Mouse (Mus musculus): ENCODE results near the gene Foxp1. TPM values are rescaled to one million over a fixed set of nuclear protein-coding genes. Genes with fewer than 3 reads are reported as not detected.
A peak's percentile ranks its signal among the peaks of the same experiment; 100 is the strongest.

Gene Foxp1
- polyA plus RNA-seq, 1 experiment from 2014 or later: 190 TPM

DNA sequence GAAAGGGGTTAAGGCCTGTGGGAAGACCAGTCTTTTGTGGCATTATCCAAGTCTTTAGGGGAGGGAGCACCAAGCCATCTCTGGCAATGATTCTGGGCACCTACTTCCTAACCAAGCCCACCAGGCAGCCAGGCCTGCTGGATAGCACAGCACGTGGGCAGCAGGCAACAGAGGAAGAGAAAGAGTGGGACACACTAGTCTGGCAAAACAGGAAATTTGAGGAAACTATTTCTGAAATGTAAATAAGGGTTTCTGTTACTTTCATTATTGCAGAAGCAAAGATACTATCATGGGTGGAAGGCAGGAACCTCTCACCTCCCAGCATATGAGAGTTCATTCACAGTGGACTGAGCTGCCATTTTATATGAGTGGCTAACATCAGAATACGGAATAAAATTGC, 121.3 kb downstream of the Foxp1 start:
- H3K27ac ChIP-seq (ENCODE audit: low read length): no peak overlapping the region
- no peak for ATAC-seq (ENCODE audit: insufficient number of reproducible peaks, insufficient read depth, low FRiP score, low read depth)
- H3K9me3 ChIP-seq (ENCODE audit: control insufficient read depth, low read depth, low read length): no peaks in the 10 kb centered on the region
- H3K9ac ChIP-seq (replicated peaks; ENCODE audit: low read depth, low read length): no peak overlapping the region
- 47% methylated on average over 2 of the region's 2 CpGs for WGBS
- H3K27me3 ChIP-seq (ENCODE audit: control insufficient read depth, insufficient read depth, low read length): no peaks in the 10 kb centered on the region
- H3K4me3 ChIP-seq (ENCODE audit: low read depth, low read length): no peak overlapping the region
- H3K4me1 ChIP-seq (ENCODE audit: control insufficient read depth, insufficient read depth, low read length): peaks cover 16% of the 10 kb centered on the region; the same call in 1 of the 2 replicates
- no peak overlapping the region for H3K4me2 ChIP-seq (replicated peaks; ENCODE audit: low read depth, low read length)
- no peaks in the 10 kb centered on the region; the same call in 1 of the 2 replicates for H3K36me3 ChIP-seq (ENCODE audit: control insufficient read depth, insufficient read depth, low read length)

DNA sequence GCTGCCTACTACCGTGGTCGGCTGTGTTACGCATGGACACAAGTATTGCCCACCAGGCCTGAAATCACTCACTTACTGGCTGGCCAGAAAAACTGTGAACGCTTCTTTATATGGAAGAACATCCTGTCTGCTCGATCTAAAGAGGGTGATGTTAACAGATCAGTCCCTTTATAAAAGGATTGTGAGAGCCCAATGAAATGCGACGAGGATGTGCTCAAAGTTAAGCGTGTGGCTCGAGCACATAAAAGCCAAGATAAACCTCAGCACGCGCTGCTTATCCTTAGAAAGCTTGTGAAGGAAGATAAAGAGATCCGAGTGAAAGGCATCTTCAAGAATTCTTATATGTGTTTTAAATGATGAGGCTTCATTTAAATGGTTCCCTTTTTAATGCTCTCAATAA, 126.8 kb downstream of the Foxp1 start:
- H3K4me1 ChIP-seq (ENCODE audit: control insufficient read depth, insufficient read depth, low read length): no peaks in the 10 kb centered on the region
- H3K9me3 ChIP-seq (ENCODE audit: control insufficient read depth, low read depth, low read length): no peaks in the 10 kb centered on the region
- H3K36me3 ChIP-seq (ENCODE audit: control insufficient read depth, insufficient read depth, low read length): no peaks in the 10 kb centered on the region; the same call in 1 of the 2 replicates
- no peak overlapping the region for H3K4me2 ChIP-seq (replicated peaks; ENCODE audit: low read depth, low read length)
- ATAC-seq (ENCODE audit: insufficient number of reproducible peaks, insufficient read depth, low FRiP score, low read depth): no peak
- WGBS: 79% methylated on average over 12 of the region's 12 CpGs
- H3K9ac ChIP-seq (replicated peaks; ENCODE audit: low read depth, low read length): no peak overlapping the region
- no peaks in the 10 kb centered on the region for H3K27me3 ChIP-seq (ENCODE audit: control insufficient read depth, insufficient read depth, low read length)
- no peak overlapping the region for H3K27ac ChIP-seq (ENCODE audit: low read length)
- no peak overlapping the region for H3K4me3 ChIP-seq (ENCODE audit: low read depth, low read length)

DNA sequence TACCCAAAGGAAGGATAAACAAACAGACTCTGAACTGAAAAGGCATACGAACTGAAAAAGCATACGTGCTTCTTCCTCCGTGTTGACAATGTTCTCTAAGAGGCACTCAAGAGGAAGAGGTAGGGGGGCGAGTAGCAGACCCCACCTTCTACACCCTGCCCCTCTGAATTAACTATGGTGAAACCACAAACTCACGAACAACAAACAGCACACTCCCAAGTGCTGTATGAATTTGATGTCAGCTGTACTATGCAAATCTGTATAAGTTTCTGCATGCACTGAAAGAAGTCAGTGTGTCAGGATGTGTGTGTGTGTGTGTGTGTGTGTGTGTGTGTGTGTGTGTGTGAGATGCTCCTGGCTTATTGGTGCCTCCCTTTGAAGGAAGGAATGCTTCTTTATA, 127.7 kb downstream of the Foxp1 start:
- no peak for ATAC-seq (ENCODE audit: insufficient number of reproducible peaks, insufficient read depth, low FRiP score, low read depth)
- no peak overlapping the region for H3K4me3 ChIP-seq (ENCODE audit: low read depth, low read length)
- no peak overlapping the region for H3K4me2 ChIP-seq (replicated peaks; ENCODE audit: low read depth, low read length)
- H3K9ac ChIP-seq (replicated peaks; ENCODE audit: low read depth, low read length): no peak overlapping the region
- no peaks in the 10 kb centered on the region; the same call in 1 of the 2 replicates for H3K36me3 ChIP-seq (ENCODE audit: control insufficient read depth, insufficient read depth, low read length)
- no peaks in the 10 kb centered on the region for H3K4me1 ChIP-seq (ENCODE audit: control insufficient read depth, insufficient read depth, low read length)
- no peaks in the 10 kb centered on the region for H3K9me3 ChIP-seq (ENCODE audit: control insufficient read depth, low read depth, low read length)
- WGBS: 40% methylated on average over 5 of the region's 5 CpGs
- no peaks in the 10 kb centered on the region for H3K27me3 ChIP-seq (ENCODE audit: control insufficient read depth, insufficient read depth, low read length)
- no peak overlapping the region for H3K27ac ChIP-seq (ENCODE audit: low read length)

DNA sequence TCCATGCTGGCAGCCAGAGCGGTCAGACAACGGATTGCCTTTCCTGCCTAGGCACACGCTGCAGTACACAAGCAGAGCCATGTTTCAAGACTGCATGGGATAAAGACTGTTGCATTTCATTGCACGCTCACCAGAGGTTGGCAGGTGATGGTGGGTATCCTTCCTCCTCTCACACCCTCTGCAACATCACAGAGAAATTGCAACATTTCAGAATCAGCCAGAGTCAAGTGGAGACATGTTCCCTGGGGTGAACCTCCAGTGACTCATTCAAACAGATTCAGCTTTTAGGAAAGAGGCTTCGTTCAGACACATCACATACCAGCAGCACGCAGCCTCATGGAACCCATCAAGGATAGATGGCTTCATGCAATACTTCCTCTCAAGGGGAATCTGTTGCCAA, 130.0 kb downstream of the Foxp1 start:
- ATAC-seq (ENCODE audit: insufficient number of reproducible peaks, insufficient read depth, low FRiP score, low read depth): 0 out of 2 replicates have a peak, but pooled peaks have one; percentile 2
- Histone ChIP-seq H3K27ac (ENCODE audit: low read length) (no peak overlapping the region), H3K9me3 (ENCODE audit: control insufficient read depth, low read depth, low read length) (no peaks in the 10 kb centered on the region), H3K4me2 (replicated peaks; ENCODE audit: low read depth, low read length) (no peak overlapping the region), H3K4me1 (ENCODE audit: control insufficient read depth, insufficient read depth, low read length) (no peaks in the 10 kb centered on the region), H3K36me3 (ENCODE audit: control insufficient read depth, insufficient read depth, low read length) (no peaks in the 10 kb centered on the region), H3K27me3 (ENCODE audit: control insufficient read depth, insufficient read depth, low read length) (no peaks in the 10 kb centered on the region), H3K9ac (replicated peaks; ENCODE audit: low read depth, low read length) (no peak overlapping the region), H3K4me3 (ENCODE audit: low read depth, low read length) (no peak overlapping the region)
- 89% methylated on average over 6 of the region's 6 CpGs for WGBS

DNA sequence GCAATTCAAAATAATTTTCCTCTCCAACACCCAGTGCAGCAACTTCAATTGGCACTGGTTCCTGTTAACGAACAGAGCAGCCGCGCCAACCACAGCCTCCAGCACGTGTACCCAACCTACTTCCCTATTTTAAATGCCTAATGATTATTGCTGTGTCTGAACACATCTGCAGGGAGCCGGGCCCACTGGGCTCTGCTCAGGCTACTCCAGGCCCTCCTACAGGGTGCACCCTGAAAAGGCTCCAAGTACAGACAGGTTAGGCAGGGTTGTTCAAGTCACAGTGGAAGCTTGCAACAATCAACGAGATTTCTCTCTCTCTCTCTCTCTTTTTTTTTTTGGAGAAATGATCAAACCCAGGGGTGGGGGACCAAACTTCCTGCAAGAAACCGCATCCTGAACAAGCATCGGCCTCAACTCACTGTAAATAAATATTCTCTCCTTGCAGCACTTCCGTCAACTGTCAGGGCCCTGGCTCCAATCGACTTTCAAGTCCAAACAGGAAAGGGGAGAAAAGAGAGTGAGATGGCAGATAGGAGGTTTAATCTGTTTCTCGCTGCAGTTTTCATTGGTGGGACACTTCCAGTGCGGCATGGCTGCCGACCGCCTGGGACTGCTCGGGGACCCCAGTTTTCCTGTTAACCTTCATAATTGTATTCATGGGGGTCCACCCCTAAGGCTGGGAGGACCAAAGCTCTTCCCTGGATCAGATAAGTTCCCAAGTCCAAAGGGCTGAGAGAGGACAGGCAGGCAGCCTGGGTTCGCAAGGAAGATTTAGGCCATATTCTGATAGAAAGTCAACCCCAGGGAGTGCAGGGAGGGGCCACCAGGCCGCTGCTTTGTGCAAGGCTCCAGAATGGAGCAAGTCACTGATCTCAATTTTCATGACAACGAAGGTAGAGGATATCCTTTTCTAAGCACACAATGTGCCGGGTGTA, 133.5 kb downstream of the Foxp1 start:
- peak overlapping the region; percentile 66; the same call in 1 of the 2 replicates for H3K27ac ChIP-seq (ENCODE audit: low read length)

DNA sequence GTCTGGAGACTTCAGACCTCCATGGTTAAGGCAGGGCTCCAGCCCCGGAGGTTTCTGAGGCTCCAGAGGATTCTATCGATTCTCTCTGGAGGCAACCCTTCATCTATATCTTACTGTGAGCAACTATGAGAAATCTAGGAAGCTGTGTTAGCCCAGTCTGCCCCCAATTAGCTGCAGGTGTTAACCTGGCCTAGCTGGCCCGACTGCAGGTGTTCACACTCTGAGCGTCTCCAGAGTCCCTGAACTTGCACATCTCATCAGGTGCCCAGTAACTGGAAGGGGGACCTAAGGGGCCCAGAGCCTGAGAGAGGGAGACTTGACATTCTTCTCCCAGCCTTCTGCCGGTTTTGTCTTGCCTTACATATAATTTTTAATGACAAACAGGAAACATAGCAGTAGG, 134.5 kb downstream of the Foxp1 start:
- H3K27ac ChIP-seq (ENCODE audit: low read length): peak overlapping the region; percentile 55; the same call in 1 of the 2 replicates
- 78% methylated on average over 5 of the region's 5 CpGs for WGBS
- H3K27me3 ChIP-seq (ENCODE audit: control insufficient read depth, insufficient read depth, low read length): no peaks in the 10 kb centered on the region
- no peak overlapping the region for H3K4me3 ChIP-seq (ENCODE audit: low read depth, low read length)
- H3K36me3 ChIP-seq (ENCODE audit: control insufficient read depth, insufficient read depth, low read length): no peaks in the 10 kb centered on the region
- no peak for ATAC-seq (ENCODE audit: insufficient number of reproducible peaks, insufficient read depth, low FRiP score, low read depth)
- H3K4me2 ChIP-seq (replicated peaks; ENCODE audit: low read depth, low read length): no peak overlapping the region
- H3K4me1 ChIP-seq (ENCODE audit: control insufficient read depth, insufficient read depth, low read length): no peaks in the 10 kb centered on the region
- no peaks in the 10 kb centered on the region for H3K9me3 ChIP-seq (ENCODE audit: control insufficient read depth, low read depth, low read length)
- no peak overlapping the region for H3K9ac ChIP-seq (replicated peaks; ENCODE audit: low read depth, low read length)

More for the DNA sequence above, 133.5 kb downstream of the Foxp1 start:
- Histone ChIP-seq H3K4me1 (ENCODE audit: control insufficient read depth, insufficient read depth, low read length) (no peaks in the 10 kb centered on the region), H3K9me3 (ENCODE audit: control insufficient read depth, low read depth, low read length) (no peaks in the 10 kb centered on the region), H3K9ac (replicated peaks; ENCODE audit: low read depth, low read length) (no peak overlapping the region), H3K4me3 (ENCODE audit: low read depth, low read length) (no peak overlapping the region), H3K4me2 (replicated peaks; ENCODE audit: low read depth, low read length) (no peak overlapping the region), H3K36me3 (ENCODE audit: control insufficient read depth, insufficient read depth, low read length) (no peaks in the 10 kb centered on the region), H3K27me3 (ENCODE audit: control insufficient read depth, insufficient read depth, low read length) (no peaks in the 10 kb centered on the region)
- no peak for ATAC-seq (ENCODE audit: insufficient number of reproducible peaks, insufficient read depth, low FRiP score, low read depth)
- 62% methylated on average over 19 of the region's 19 CpGs for WGBS

DNA sequence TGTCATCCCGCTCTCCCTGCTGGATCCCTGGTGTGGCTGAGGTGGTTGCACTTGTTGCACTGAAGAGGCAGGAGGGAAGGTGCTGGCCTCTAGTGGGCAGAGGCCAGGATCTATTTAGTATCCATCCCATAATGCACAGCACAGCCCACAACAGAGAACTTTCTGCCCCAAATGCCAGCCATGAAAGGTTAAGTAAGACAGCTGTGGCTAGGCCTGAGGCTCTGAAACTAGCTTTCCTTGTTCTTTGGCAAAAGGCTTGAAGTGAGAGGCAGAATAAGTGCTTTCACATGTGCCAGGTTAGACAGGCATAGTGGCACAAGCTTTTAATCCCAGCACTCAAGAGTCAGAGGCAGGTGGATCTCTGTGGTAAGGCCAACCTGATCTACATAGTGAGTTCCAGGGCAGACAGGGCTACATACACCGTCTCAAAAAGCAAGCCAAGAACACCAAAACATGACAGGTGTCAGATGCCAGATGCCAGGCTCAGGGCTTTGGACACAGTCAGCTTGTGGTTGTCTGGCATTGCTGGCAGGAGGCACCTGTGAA, 137.4 kb downstream of the Foxp1 start:
- H3K9ac ChIP-seq (replicated peaks; ENCODE audit: low read depth, low read length): no peak overlapping the region
- H3K9me3 ChIP-seq (ENCODE audit: control insufficient read depth, low read depth, low read length): no peaks in the 10 kb centered on the region
- WGBS: 76% methylated on average over 2 of the region's 2 CpGs
- no peaks in the 10 kb centered on the region for H3K36me3 ChIP-seq (ENCODE audit: control insufficient read depth, insufficient read depth, low read length)
- H3K27me3 ChIP-seq (ENCODE audit: control insufficient read depth, insufficient read depth, low read length): no peaks in the 10 kb centered on the region
- H3K27ac ChIP-seq (ENCODE audit: low read length): no peak overlapping the region
- no peak overlapping the region for H3K4me3 ChIP-seq (ENCODE audit: low read depth, low read length)
- H3K4me2 ChIP-seq (replicated peaks; ENCODE audit: low read depth, low read length): no peak overlapping the region
- H3K4me1 ChIP-seq (ENCODE audit: control insufficient read depth, insufficient read depth, low read length): no peaks in the 10 kb centered on the region
- no peak for ATAC-seq (ENCODE audit: insufficient number of reproducible peaks, insufficient read depth, low FRiP score, low read depth)

DNA sequence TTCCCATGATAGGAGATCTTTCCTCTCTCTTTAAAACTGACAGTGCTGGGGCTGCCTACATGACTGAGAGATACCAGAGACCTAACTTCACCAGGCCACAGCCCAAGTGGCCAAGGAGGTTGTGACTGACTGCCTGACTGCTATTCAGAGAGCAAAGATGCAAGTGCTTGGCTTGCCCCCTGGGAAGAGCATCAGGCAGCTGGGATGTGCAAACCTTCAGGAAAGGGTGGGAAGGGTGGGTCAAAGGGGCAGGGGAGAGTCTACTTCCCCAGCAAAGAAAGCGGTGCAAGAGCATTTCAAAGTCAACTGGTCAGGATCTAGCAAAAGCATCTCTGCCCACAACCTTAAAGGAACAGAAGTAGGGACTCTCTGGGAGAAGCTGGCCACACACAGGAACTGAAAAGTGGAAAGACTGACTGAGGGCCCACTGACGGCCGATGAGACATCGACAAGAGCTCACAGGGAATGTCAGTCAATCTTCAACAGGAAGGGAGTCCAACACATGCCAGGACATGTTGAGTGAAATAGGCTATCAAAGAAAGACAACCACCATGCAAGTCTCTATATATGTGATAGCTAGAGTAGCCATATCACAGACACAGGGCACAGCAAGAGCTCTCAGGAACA, 138.6 kb downstream of the Foxp1 start:
- Histone ChIP-seq H3K4me1 (ENCODE audit: control insufficient read depth, insufficient read depth, low read length) (0 out of 2 replicates have a peak, but pooled peaks cover 3% of the 10 kb centered on the region), H3K9ac (replicated peaks; ENCODE audit: low read depth, low read length) (no peak overlapping the region), H3K27ac (ENCODE audit: low read length) (no peak overlapping the region), H3K4me3 (ENCODE audit: low read depth, low read length) (no peak overlapping the region), H3K27me3 (ENCODE audit: control insufficient read depth, insufficient read depth, low read length) (no peaks in the 10 kb centered on the region), H3K36me3 (ENCODE audit: control insufficient read depth, insufficient read depth, low read length) (no peaks in the 10 kb centered on the region), H3K4me2 (replicated peaks; ENCODE audit: low read depth, low read length) (no peak overlapping the region), H3K9me3 (ENCODE audit: control insufficient read depth, low read depth, low read length) (no peaks in the 10 kb centered on the region)
- WGBS: 71% methylated on average over 4 of the region's 4 CpGs
- no peak for ATAC-seq (ENCODE audit: insufficient number of reproducible peaks, insufficient read depth, low FRiP score, low read depth)

All from stomach, embryonic 14.5 days (tissue).